Mouse (Mus musculus) spleen, adult 2 months (tissue): ENCODE measurements around the gene Phb2. TPM values are rescaled to one million over a fixed set of nuclear protein-coding genes. Genes with fewer than 3 reads are reported as not detected.

Source experiments
- DNase-seq, 2 experiments: peaks; one replicate each; pipeline versions ENCODE4 v3.0.0 to v3.0.0-alpha.2; 2012 to 2021; ENCODE audit warnings: low spot score in 2 of 2, low read depth in 1 of 2
- H3K27ac ChIP-seq: fragments of 200-500 bp; 2 replicates; pipeline ENCODE4 v1.5.1; 2012; ENCODE audit warnings: low read length, inconsistent platforms; ENCODE audit not compliant: insufficient read depth
- H3K27me3 ChIP-seq: fragments of 200-500 bp; 2 replicates; pipeline ENCODE4 v1.6.1; 2012; ENCODE audit warnings: mild to moderate bottlenecking, moderate library complexity, low read length, inconsistent platforms; ENCODE audit not compliant: control insufficient read depth, insufficient read depth
- H3K36me3 ChIP-seq: fragments of 200-500 bp; 2 replicates; pipeline ENCODE4 v1.6.1; 2012; ENCODE audit warnings: mild to moderate bottlenecking, low read length, inconsistent platforms; ENCODE audit not compliant: control insufficient read depth, insufficient read depth
- H3K4me1 ChIP-seq: fragments of 200-500 bp; 2 replicates; pipeline ENCODE4 v1.6.1; 2011; ENCODE audit warnings: inconsistent platforms; ENCODE audit not compliant: control insufficient read depth, insufficient read depth, insufficient read length
- H3K4me3 ChIP-seq: fragments of 200-500 bp; 2 replicates; pipeline ENCODE4 v1.5.1; 2011; ENCODE audit warnings: mild to moderate bottlenecking, inconsistent platforms; ENCODE audit not compliant: insufficient read depth, insufficient read length; ENCODE audit errors: extremely low read depth
- CTCF ChIP-seq: fragments of 200-500 bp; IDR thresholded peaks from 2 replicates; pipeline ENCODE4 v1.5.1; 2011; ENCODE audit warnings: mild to moderate bottlenecking, inconsistent platforms; ENCODE audit not compliant: insufficient read depth, insufficient read length, insufficient replicate concordance; ENCODE audit errors: extremely low read depth
- POLR2A ChIP-seq: fragments of 200-500 bp; IDR thresholded peaks from 2 replicates; pipeline ENCODE4 v1.6.1; 2011; ENCODE audit warnings: low read depth, low read length, inconsistent platforms
- WGBS: fragments of 180-500 bp; shearing (Covaris S2); methylation state at CpG from one replicate; pipeline ENCODE4 v1.1.7; 2018; 5-methylcytosine and 5-hydroxymethylcytosine counted together
- polyA plus RNA-seq: library from polyadenylated mRNA; depleted of rRNA; stranded (reverse); fragments of >200 nt; gene quantifications from 2 replicates; pipeline ENCODE4 v1.2.3, GENCODE M21; 2012

Gene Phb2
- polyA plus RNA-seq, 1 experiment, result 103 TPM

- Histone ChIP-seq H3K27me3 (no peaks in the 10 kb centered on the region), H3K27ac (no peak overlapping the region), H3K4me3 (no peak overlapping the region), H3K36me3 (peaks cover 22% of the 10 kb centered on the region), H3K4me1 (no peaks in the 10 kb centered on the region; the same call in 1 of the 2 replicates)
- TF ChIP-seq POLR2A (no peak), CTCF (peak; percentile 15; the same call in 1 of the 2 replicates)
- DNase-seq, result peak in 1 of 2 experiments; percentile 50
- WGBS, result 95% methylated on average over 8 of the region's 8 CpGs
Observed at GRCm38 (mm10) chr6:124701338-124701737, 10.8 kb upstream of the Phb2 start.

DNA sequence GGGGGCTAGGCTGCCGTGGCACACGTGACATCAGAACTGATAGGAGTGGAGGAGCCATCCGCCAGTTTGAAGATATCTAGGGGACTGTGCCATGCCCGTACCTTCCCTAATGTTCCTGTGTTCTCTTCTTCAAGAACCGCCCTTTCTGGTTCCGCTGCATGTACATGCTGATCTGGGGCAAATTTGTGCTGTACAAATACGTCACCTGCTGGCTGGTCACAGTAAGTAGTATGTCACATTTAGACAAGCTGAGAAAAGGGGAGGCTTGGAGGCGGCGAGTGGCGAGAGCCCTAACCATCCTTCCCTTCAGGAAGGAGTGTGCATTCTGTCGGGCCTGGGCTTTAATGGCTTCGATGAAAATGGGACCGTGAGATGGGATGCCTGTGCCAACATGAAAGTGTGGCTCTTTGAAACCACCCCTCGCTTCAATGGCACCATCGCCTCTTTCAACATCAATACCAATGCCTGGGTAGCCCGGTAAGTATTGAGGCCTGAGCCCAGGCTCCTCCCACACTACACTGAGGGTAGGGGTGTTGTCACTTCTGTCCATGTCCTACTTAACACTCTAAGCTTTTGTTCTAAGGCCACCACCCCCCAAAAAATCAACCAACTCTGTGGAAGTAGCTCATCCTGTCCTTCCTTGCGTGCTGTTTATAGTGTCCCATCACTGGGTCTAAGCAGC is 9.9 kb upstream of the Phb2 start:
- Histone ChIP-seq H3K36me3 (peaks cover 22% of the 10 kb centered on the region), H3K27ac (no peak overlapping the region), H3K27me3 (no peaks in the 10 kb centered on the region), H3K4me1 (no peaks in the 10 kb centered on the region; the same call in 1 of the 2 replicates), H3K4me3 (no peak overlapping the region)
- 91% methylated on average over 17 of the region's 17 CpGs for whole genome bisulfite sequencing
- no peak for DNase-seq
- TF ChIP-seq CTCF, result no peak
- TF ChIP-seq POLR2A, result no peak

DNA sequence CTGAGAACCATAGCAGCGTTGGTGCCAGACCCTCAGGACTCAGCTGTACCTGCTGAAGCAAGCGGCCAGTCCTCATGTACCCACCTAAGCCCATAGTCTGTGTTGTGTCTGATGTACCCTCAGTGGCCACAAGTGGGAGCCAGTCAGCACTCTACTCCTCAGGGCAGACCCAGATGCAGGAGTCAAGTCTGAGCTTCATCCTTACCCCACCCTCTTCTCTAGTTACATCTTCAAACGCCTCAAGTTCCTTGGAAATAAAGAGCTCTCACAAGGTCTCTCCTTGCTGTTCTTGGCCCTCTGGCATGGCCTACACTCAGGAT is 9.4 kb upstream of the Phb2 start:
- peak; percentile 51 to 79 for DNase-seq

DNA sequence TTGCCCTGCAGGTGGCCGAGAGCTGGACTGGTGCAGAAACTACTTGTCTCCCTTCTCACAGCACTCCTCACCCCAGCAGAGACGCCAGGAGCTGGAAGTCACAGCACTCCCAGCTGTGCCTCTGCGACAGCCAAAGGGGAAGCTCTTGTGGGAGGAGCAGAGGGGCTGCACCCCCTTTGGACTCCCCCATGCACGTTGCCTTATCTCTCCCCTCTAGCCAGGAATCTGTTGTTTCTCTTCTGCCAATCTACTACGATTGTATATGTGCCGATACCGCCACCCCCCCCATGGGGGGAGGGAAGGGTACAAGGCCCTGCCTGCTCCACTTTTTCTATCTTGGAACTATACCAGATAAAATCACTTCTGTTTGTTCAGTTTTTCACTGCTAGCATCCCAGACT is 8.3 kb upstream of the Phb2 start:
- H3K27me3 ChIP-seq, result no peaks in the 10 kb centered on the region
- H3K4me1 ChIP-seq, result no peaks in the 10 kb centered on the region; the same call in 1 of the 2 replicates
- H3K4me3 ChIP-seq, result no peak overlapping the region
- WGBS, result 77% methylated on average over 7 of the region's 7 CpGs
- no peak overlapping the region for H3K27ac ChIP-seq
- TF ChIP-seq CTCF (no peak), POLR2A (no peak)
- DNase-seq, result no peak
- H3K36me3 ChIP-seq, result peaks cover 21% of the 10 kb centered on the region

More for the DNA sequence above, 9.4 kb upstream of the Phb2 start:
- 54% methylated on average over 3 of the region's 3 CpGs for WGBS
- Histone ChIP-seq H3K4me3 (no peak overlapping the region), H3K27ac (no peak overlapping the region), H3K27me3 (no peaks in the 10 kb centered on the region), H3K36me3 (peaks cover 22% of the 10 kb centered on the region), H3K4me1 (no peaks in the 10 kb centered on the region; the same call in 1 of the 2 replicates)
- TF ChIP-seq POLR2A (no peak), CTCF (peak; percentile 71; the same call in 1 of the 2 replicates)

GRCm38 (mm10) chr6:124704417-124704816 is 7.7 kb upstream of the Phb2 start:
- Histone ChIP-seq H3K36me3 (peaks cover 21% of the 10 kb centered on the region), H3K27me3 (no peaks in the 10 kb centered on the region), H3K4me1 (no peaks in the 10 kb centered on the region; the same call in 1 of the 2 replicates), H3K4me3 (no peak overlapping the region), H3K27ac (no peak overlapping the region)
- WGBS, result 97% methylated on average over 2 of the region's 2 CpGs
- TF ChIP-seq CTCF (no peak), POLR2A (no peak)
- DNase-seq, result no peak

DNA sequence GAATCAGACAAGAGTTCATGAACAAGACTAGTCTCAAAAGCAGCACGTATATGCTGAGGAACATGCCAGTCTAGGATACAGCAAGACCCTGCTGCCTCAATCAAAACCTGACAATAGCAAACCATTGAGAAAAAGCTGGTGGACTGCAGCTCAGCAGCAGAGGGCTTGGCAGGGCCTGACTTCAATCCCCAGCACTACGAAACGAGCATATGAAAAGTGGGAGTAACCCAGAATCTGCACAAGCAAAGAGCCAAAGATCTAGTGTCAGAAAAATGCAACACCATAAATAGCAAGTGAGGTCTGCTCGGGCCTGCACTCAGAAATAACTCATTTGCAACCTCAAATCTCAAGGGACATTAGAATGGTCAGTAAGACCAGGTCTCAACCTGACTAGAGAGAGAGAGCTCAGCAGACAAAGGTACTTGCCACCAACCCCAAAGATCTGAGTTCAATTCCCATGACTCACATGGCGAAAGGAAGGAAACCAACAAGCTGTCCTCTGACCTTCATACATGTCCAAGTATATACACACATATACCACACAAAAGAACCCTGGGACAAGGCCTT is 6.0 kb upstream of the Phb2 start:
- Histone ChIP-seq H3K36me3 (peaks cover 21% of the 10 kb centered on the region), H3K27ac (no peak overlapping the region), H3K4me3 (no peak overlapping the region), H3K4me1 (no peaks in the 10 kb centered on the region), H3K27me3 (no peaks in the 10 kb centered on the region)
- DNase-seq, result no peak
- 74% methylated on average over 5 of the region's 5 CpGs for WGBS
- TF ChIP-seq CTCF (no peak), POLR2A (no peak)
